Mouse (Mus musculus): ENCODE measurements around the gene Cit.

DNA sequence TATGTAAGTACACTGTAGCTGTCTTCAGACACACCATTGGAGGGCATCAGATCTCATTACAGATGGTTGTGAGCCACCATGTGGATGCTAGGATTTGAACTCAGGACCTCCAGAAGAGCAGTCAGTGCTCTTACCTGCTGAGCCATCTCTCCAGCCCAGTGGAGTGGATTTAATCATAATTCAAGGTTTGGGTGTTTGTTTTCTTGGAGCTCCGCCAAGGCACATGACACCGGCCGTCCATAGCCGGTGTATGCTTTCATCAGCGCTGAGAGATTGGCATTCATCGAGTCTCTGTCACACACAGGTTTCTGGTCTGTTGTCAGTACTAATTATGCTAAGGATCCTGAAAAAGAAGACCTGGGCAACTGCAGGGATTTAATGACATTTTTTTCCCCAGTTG lies 7.0 kb upstream of the Cit start:
- TF ChIP-seq POLR2A (IDR thresholded peaks at IDR 0.05; ENCODE audit: control insufficient read depth in 1 of 2, insufficient read depth in 1 of 2, low read depth in 1 of 2, low read length in 2 of 2, poor library complexity in 1 of 2) (no peak), POLR2AphosphoS2 (IDR thresholded peaks at IDR 0.05; ENCODE audit: low read length) (no peak), TBP (IDR thresholded peaks at IDR 0.05; ENCODE audit: low read depth, low read length) (peak; percentile 92), CHD2 (IDR thresholded peaks at IDR 0.05; ENCODE audit: low read length) (no peak), CTCF (IDR thresholded peaks at IDR 0.05 in 2 of 3, conservative IDR thresholded peaks at IDR 0.05 in 1 of 3; ENCODE audit: control insufficient read depth in 1 of 3, insufficient read depth in 1 of 3, low read depth in 2 of 3, low read length in 3 of 3, poor library complexity in 1 of 3, severe bottlenecking in 1 of 3) (no peak), RAD21 (IDR thresholded peaks at IDR 0.05; ENCODE audit: low read depth, low read length) (no peak), EP300 (IDR thresholded peaks at IDR 0.05; ENCODE audit: low read depth in 1 of 2, low read length in 2 of 2) (no peak), SMC3 (IDR thresholded peaks at IDR 0.05; ENCODE audit: low read depth, low read length) (no peak), GATA1 (IDR thresholded peaks at IDR 0.05; ENCODE audit: low read depth, low read length) (no peak), MAX (IDR thresholded peaks at IDR 0.05; ENCODE audit: low read length) (peak; percentile 45; the same call in 1 of the 2 replicates), ZNF384 (IDR thresholded peaks at IDR 0.05; ENCODE audit: low read depth, low read length) (no peak), UBTF (IDR thresholded peaks at IDR 0.05; ENCODE audit: borderline replicate concordance, insufficient read depth, low read depth, low read length) (no peak), MYB (IDR thresholded peaks at IDR 0.05; ENCODE audit: low read depth, low read length) (no peak), SIN3A (IDR thresholded peaks at IDR 0.05; ENCODE audit: low read length) (peak; percentile 54; the same call in 1 of the 2 replicates)

Data from MEL (cell line).